Mouse (Mus musculus): Measurements from ENCODE around the gene Troap. TPM values are rescaled to one million over a fixed set of nuclear protein-coding genes. Genes with fewer than 3 reads are reported as not detected.

The Troap gene
- 9.2 and 15.0 TPM in 2 replicates for polyA plus RNA-seq (2012; rRNA removed; ENCODE audit: low replicate concordance)

DNA sequence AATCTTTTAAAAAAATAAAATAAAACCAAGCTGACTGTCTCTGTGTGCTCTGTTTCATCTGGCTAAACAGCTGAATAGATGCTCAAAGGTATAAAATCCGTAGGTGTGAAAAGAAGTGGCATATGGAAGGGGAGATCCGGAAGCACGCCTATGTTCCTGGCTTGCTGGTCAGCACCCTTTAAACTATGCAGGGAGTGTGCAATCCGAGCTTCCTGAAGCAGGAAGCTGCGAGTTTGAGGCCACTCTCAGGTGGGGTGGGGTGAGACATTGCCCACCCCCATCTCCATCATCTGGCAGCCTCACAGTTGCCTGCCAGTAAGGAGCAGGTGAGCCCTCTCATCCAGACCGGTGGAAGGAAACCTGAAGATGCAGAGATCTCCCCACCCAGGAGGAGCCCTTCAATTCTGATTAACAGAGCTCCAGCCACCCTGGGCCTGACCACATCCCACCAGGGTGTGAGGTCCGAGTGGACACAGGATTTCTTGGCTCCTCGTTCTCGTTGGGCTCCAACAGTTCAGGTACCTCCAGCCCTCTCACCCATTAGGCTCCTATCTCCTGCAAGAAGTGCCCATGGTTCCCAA, at the start of gene Troap:
Gene Troap (plus strand): TSS at position 557 of the 581 bp plus-strand sequence.

GRCm38 (mm10) chr15:99029619-99030584, 44.5 kb upstream of the Troap start, which contains the start of gene Tuba1c:
Gene Tuba1c (plus strand): TSS chr15:99029891.

DNA sequence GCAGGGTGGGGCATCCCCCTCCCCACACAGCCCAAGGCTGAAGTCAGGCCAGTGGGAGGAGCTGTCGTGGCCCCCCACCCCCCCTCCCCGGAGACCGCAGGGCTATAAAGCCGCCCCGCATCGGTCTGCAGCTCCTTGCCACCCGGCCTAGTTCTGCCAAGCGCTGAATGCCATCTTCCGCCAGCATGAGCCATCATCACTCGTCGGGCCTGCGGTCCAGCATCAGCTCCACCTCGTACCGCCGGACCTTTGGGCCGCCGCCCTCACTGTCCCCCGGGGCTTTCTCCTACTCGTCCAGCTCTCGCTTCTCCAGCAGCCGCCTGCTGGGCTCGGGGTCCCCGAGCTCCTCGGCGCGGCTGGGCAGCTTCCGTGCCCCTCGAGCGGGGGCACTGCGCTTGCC, 19.3 kb upstream of the Troap start, which contains the start of gene Prph:
Gene Prph (plus strand): TSS at position 135 of the 400 bp plus-strand sequence.

DNA sequence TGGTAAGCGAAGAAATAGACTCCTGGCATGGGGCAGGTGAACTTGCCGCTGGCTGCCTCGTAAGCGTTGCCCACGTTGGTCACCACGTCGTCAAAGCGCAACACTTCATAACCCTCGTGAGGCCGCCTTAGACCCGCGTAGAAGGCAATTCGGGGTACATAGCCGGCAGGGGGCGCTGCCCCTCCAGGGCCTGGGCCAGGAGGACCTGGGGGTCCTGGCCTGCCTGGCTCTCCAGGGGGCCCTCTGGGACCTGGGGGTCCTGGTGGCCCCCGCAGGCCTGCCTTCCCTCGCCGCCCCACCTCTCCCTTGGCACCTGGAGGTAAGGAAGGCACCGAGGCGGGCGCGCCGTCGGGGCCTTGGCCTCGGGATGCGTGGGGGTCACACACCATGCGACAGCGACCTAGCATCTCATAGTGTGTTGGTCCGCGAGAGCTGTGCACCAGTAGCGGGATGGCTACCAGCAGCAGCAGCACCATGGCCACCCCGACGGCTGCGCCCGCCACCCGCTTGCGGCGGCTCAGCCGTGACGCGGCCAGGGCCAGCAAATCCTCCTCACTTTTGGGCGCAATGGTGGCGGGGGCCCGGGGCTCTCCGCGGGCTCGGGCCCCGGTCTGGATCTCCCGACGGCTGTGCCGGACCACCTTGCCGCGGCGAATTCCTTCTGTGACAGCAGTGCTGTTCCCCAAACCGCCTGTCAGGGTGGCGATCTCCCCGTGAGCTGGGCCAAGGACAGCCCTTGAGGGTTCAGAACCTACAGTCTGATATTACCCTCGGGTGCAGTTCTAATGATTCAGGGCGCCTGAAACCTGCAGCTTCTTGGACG, 13.1 kb downstream of the Troap start, which contains the start of gene C1ql4:
Gene C1ql4 (minus strand): TSS at position 565 of the 823 bp plus-strand sequence.

GRCm38 (mm10) chr15:99092870-99093269, 18.5 kb downstream of the Troap start, which contains the start of gene Dnajc22:
Gene Dnajc22 (plus strand): TSS chr15:99093170.

DNA sequence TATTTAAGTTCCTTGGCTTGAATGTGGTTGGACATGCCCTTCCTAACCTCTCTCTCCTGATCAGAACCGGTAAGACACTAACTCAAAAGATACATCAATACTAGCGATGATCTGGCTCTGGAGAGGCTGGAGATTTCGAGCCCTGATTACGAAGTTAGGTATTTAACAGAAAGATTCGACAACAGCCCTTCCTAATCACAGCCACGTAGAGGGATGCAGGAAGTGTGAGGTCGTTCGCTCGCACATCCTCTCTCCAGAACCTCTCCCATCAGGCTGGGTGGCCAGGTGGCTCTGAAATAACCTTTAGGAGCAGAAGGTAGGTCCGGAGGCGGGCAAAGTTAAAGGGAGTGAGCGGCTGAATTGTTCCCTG, 51.3 kb downstream of the Troap start, which contains the start of gene Spats2:
Gene Spats2 (plus strand): TSS at position 206 of the 370 bp plus-strand sequence.

Other genes with a start within 250 kb of the Troap start
- gene Prkag1, start 243.1 kb upstream of the Troap start, polyA plus RNA-seq (2012; rRNA removed; ENCODE audit: low replicate concordance): 41.8 and 47.9 TPM in 2 replicates
- gene Kmt2d, start 203.4 kb upstream of the Troap start, polyA plus RNA-seq (2012; rRNA removed; ENCODE audit: low replicate concordance): 18.7 and 19.0 TPM in 2 replicates
- 8.3 and 16.5 TPM in 2 replicates for gene Rhebl1, start 180.0 kb upstream of the Troap start, polyA plus RNA-seq (2012; rRNA removed; ENCODE audit: low replicate concordance)
- gene Dhh, start 176.0 kb upstream of the Troap start, polyA plus RNA-seq (2012; rRNA removed; ENCODE audit: low replicate concordance): 0.38 and 0.48 TPM in 2 replicates
- gene Lmbr1l, start 156.3 kb upstream of the Troap start, polyA plus RNA-seq (2012; rRNA removed; ENCODE audit: low replicate concordance): 90.8 and 281 TPM in 2 replicates
- gene Tuba1b, start 140.0 kb upstream of the Troap start, polyA plus RNA-seq (2012; rRNA removed; ENCODE audit: low replicate concordance): 358 and 428 TPM in 2 replicates
- gene Gm49450, start 121.0 kb upstream of the Troap start, polyA plus RNA-seq (2012; rRNA removed; ENCODE audit: low replicate concordance): 33.8 and 39.7 TPM in 2 replicates
- 74.1 and 81.7 TPM in 2 replicates for gene Tuba1a, start 120.9 kb upstream of the Troap start, polyA plus RNA-seq (2012; rRNA removed; ENCODE audit: low replicate concordance)
- 246 and 414 TPM in 2 replicates for gene Tuba1c, start 44.7 kb upstream of the Troap start, polyA plus RNA-seq (2012; rRNA removed; ENCODE audit: low replicate concordance)
- 7.2 and 7.3 TPM in 2 replicates for gene Prph, start 19.4 kb upstream of the Troap start, polyA plus RNA-seq (2012; rRNA removed; ENCODE audit: low replicate concordance)
- gene C1ql4, start 13.2 kb downstream of the Troap start, polyA plus RNA-seq (2012; rRNA removed; ENCODE audit: low replicate concordance): not detected in 2 replicates
- 39.0 and 41.7 TPM in 2 replicates for gene Dnajc22, start 18.6 kb downstream of the Troap start, polyA plus RNA-seq (2012; rRNA removed; ENCODE audit: low replicate concordance)
- gene Spats2, start 51.3 kb downstream of the Troap start, polyA plus RNA-seq (2012; rRNA removed; ENCODE audit: low replicate concordance): 2.8 and 3.3 TPM in 2 replicates
- gene Kcnh3, start 150.3 kb downstream of the Troap start, polyA plus RNA-seq (2012; rRNA removed; ENCODE audit: low replicate concordance): 1.6 and 2.1 TPM in 2 replicates
- gene Mcrs1, start 177.4 kb downstream of the Troap start, polyA plus RNA-seq (2012; rRNA removed; ENCODE audit: low replicate concordance): 68.4 and 84.4 TPM in 2 replicates
- 17.7 and 23.6 TPM in 2 replicates for gene Prpf40b, start 220.5 kb downstream of the Troap start, polyA plus RNA-seq (2012; rRNA removed; ENCODE audit: low replicate concordance)
- not detected in 2 replicates for gene Fam186b, start 221.3 kb downstream of the Troap start, polyA plus RNA-seq (2012; rRNA removed; ENCODE audit: low replicate concordance)